Mouse (Mus musculus) neural tube, embryonic 14.5 days (tissue): Measurements from ENCODE around the gene Chd4. TPM values are rescaled to one million over a fixed set of nuclear protein-coding genes. Genes with fewer than 3 reads are reported as not detected.

ENCODE experiments used
- ATAC-seq: fragments of 200-750 bp; cut with Nextera tagmentation; 2 replicates; pipeline ENCODE4 v1.8.0; 2017; ENCODE audit warnings: low read depth, mild to moderate bottlenecking, moderate TSS enrichment, moderate library complexity
- H3K27ac ChIP-seq: fragments of 300-500 bp; sonication (generic); 2 replicates; pipeline ENCODE4 v1.5.1; 2014; ENCODE audit warnings: low read depth, mild to moderate bottlenecking, control low read depth, low read length, moderate library complexity, mixed read lengths
- H3K27me3 ChIP-seq: fragments of 300-500 bp; sonication (generic); 2 replicates; pipeline ENCODE4 v1.6.1; 2014; ENCODE audit warnings: low read length; ENCODE audit not compliant: control insufficient read depth, insufficient read depth
- H3K36me3 ChIP-seq: fragments of 300-500 bp; sonication (generic); 2 replicates; pipeline ENCODE4 v1.6.1; 2014; ENCODE audit warnings: low read length, mixed read lengths; ENCODE audit not compliant: control insufficient read depth, insufficient read depth
- H3K4me1 ChIP-seq: fragments of 300-500 bp; sonication (generic); 2 replicates; pipeline ENCODE4 v1.6.1; 2014; ENCODE audit warnings: low read length; ENCODE audit not compliant: control insufficient read depth, insufficient read depth
- H3K4me2 ChIP-seq: fragments of 300-500 bp; sonication (generic); 2 replicates; pipeline ENCODE4 v1.6.1; 2014; ENCODE audit warnings: mild to moderate bottlenecking, low read depth, low read length, control low read depth
- H3K4me3 ChIP-seq: fragments of 300-500 bp; sonication (generic); 2 replicates; pipeline ENCODE4 v1.5.1; 2014; ENCODE audit warnings: low read depth, low read length, control low read depth, mixed read lengths
- H3K9ac ChIP-seq: fragments of 300-500 bp; sonication (generic); replicated peaks from 2 replicates; pipeline ENCODE4 v1.6.1; 2014; ENCODE audit warnings: low read depth, mild to moderate bottlenecking, control low read depth, low read length, mixed read lengths
- H3K9me3 ChIP-seq: fragments of 300-500 bp; sonication (generic); 2 replicates; pipeline ENCODE4 v1.6.1; 2016; ENCODE audit warnings: low read length; ENCODE audit not compliant: control insufficient read depth
- WGBS: fragments of 180-500 bp; shearing (Covaris S2); extraction: QIAGEN DNeasy Blood & Tissue Kit; methylation state at CpG from one replicate; pipeline ENCODE4 v1.1.7; 2014; 5-methylcytosine and 5-hydroxymethylcytosine counted together
- polyA plus RNA-seq: library from polyadenylated mRNA; unstranded; fragments of >200 nt; fragmentation: Nextera tagmentation; extraction: Ambion mirVana; gene quantifications from 2 replicates; pipeline ENCODE4 v1.2.1, GENCODE M21; 2014

The Chd4 gene
- polyA plus RNA-seq, 1 experiment from 2014 or later = 72.1 TPM

- peaks cover 27% of the 10 kb centered on the region for H3K4me1 ChIP-seq
- H3K36me3 ChIP-seq = peaks cover 16% of the 10 kb centered on the region
- no peak overlapping the region for H3K4me3 ChIP-seq
- no peak overlapping the region for H3K27ac ChIP-seq
- no peak overlapping the region for H3K4me2 ChIP-seq
- H3K9ac ChIP-seq = no peak overlapping the region
- ATAC-seq = no peak
- H3K27me3 ChIP-seq = no peaks in the 10 kb centered on the region
- 71% methylated on average over 7 of the region's 7 CpGs for WGBS
- H3K9me3 ChIP-seq = no peaks in the 10 kb centered on the region
These were observed 53.8 kb downstream of the Chd4 start for GRCm38 (mm10) chr6:125149569-125149950.

DNA sequence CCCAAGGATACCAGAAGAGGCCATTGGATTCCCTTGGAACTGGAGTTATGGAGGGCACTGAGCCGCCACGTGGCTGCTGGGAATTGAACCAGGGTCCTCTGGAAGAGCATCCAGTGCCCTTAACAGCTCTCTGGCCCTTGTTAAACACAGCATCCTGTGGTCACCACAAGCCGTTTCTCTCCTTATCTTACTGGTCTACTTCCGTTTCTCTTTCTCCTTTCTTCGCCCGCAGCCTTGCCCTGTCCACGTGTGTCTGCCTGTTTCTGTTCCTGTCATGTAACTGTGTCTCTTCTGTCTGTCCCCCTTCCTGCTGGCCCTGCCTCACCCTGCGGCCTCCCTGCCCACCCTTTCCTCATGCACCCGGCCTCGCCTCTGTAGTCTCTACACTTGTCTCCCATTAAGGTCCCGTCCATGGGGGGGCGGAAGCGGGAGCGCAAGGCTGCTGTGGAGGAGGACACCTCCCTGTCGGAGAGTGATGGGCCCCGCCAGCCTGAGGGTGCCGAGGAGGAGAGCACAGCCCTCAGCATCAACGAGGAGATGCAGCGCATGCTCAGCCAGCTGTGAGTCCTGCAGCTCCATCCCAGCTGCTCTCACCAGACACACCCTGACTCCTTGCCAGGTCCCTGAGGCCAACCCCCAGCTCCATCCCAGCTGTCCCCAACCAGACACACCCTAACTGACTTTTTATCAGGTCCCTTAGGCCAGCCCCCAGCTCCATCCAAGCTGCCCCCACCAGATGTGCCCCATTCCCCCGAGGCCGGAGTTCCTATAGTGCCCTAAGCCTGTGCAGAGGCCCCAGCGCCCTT lies 56.6 kb downstream of the Chd4 start:
- Histone ChIP-seq H3K27me3 (no peaks in the 10 kb centered on the region), H3K4me2 (no peak overlapping the region), H3K9me3 (no peaks in the 10 kb centered on the region), H3K27ac (no peak overlapping the region), H3K36me3 (peaks cover 24% of the 10 kb centered on the region), H3K4me3 (no peak overlapping the region), H3K9ac (no peak overlapping the region), H3K4me1 (peaks cover 12% of the 10 kb centered on the region)
- WGBS = 78% methylated on average over 22 of the region's 22 CpGs
- ATAC-seq = no peak

GRCm38 (mm10) chr6:125153018-125153389 lies 57.2 kb downstream of the Chd4 start:
- WGBS = 87% methylated on average over 5 of the region's 5 CpGs
- H3K27ac ChIP-seq = no peak overlapping the region
- no peak for ATAC-seq
- no peak overlapping the region for H3K9ac ChIP-seq
- no peak overlapping the region for H3K4me2 ChIP-seq
- no peak overlapping the region for H3K4me3 ChIP-seq
- H3K9me3 ChIP-seq = no peaks in the 10 kb centered on the region
- H3K27me3 ChIP-seq = no peaks in the 10 kb centered on the region
- H3K4me1 ChIP-seq = peaks cover 9% of the 10 kb centered on the region
- peaks cover 24% of the 10 kb centered on the region for H3K36me3 ChIP-seq

- H3K4me1 ChIP-seq = 0 out of 2 replicates have a peak, but pooled peaks cover 5% of the 10 kb centered on the region
- ATAC-seq = no peak
- H3K27me3 ChIP-seq = no peaks in the 10 kb centered on the region
- H3K9ac ChIP-seq = no peak overlapping the region
- peaks cover 26% of the 10 kb centered on the region for H3K36me3 ChIP-seq
- H3K4me2 ChIP-seq = no peak overlapping the region
- no peak overlapping the region for H3K27ac ChIP-seq
- WGBS = 96% methylated on average over 4 of the region's 4 CpGs
- no peak overlapping the region for H3K4me3 ChIP-seq
- no peaks in the 10 kb centered on the region for H3K9me3 ChIP-seq
These were observed 57.9 kb downstream of the Chd4 start for GRCm38 (mm10) chr6:125153682-125154081.

DNA sequence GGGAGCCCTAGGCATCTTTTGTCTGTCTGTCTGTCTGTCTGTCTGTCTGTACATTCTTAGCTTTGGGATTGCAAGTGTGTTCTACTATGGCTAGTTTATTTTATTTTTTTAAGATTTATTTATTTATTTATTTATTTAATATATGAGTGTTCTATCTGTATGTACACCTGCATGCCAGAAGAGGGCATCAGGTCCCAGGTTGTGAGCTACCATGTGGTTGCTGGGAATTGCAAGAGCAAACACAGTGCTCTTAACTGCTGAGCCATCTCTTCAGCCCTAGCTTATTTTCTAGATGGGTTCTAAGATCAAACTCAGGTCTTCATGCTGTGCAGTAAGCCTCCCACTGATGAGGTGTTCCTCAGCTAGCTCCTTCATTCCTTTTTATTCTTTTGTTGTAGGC lies 58.8 kb downstream of the Chd4 start:
- no peak overlapping the region for H3K4me2 ChIP-seq
- H3K9ac ChIP-seq = no peak overlapping the region
- ATAC-seq = no peak
- no peak overlapping the region for H3K27ac ChIP-seq
- no peak overlapping the region for H3K4me3 ChIP-seq
- H3K4me1 ChIP-seq = no peaks in the 10 kb centered on the region
- peaks cover 34% of the 10 kb centered on the region for H3K36me3 ChIP-seq
- no peaks in the 10 kb centered on the region for H3K9me3 ChIP-seq
- no peaks in the 10 kb centered on the region for H3K27me3 ChIP-seq

- Histone ChIP-seq H3K4me2 (no peak overlapping the region), H3K4me1 (no peaks in the 10 kb centered on the region), H3K9ac (no peak overlapping the region), H3K9me3 (no peaks in the 10 kb centered on the region), H3K27me3 (no peaks in the 10 kb centered on the region), H3K27ac (no peak overlapping the region), H3K4me3 (no peak overlapping the region), H3K36me3 (peaks cover 40% of the 10 kb centered on the region)
- no peak for ATAC-seq
- WGBS = 89% methylated on average over 8 of the region's 8 CpGs
These were observed 59.5 kb downstream of the Chd4 start for GRCm38 (mm10) chr6:125155262-125155661.

DNA sequence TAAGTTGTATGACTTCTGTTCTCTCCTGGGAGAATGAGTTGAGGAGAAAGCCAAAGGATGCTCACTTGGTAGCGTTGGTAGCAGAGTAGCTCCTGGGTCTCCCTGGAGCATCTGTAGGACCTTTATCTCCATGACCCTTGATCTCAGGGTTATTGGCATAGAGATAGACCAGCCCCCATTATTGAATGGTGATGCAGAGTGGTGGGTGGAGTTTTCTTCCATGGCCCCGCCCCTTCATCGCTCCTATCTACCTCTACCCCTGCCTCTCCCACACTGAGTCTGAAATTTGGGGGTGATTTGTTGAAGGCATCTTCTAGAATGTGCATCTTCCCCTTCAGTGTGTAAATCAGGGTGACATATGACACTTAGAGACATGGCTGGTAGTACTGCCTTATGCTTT lies 60.7 kb downstream of the Chd4 start:
- H3K36me3 ChIP-seq = peaks cover 46% of the 10 kb centered on the region
- H3K27ac ChIP-seq = no peak overlapping the region
- no peak overlapping the region for H3K4me2 ChIP-seq
- 91% methylated on average over 3 of the region's 3 CpGs for WGBS
- no peak overlapping the region for H3K4me3 ChIP-seq
- no peaks in the 10 kb centered on the region for H3K9me3 ChIP-seq
- no peak overlapping the region for H3K9ac ChIP-seq
- no peak for ATAC-seq
- H3K27me3 ChIP-seq = no peaks in the 10 kb centered on the region
- H3K4me1 ChIP-seq = 0 out of 2 replicates have a peak, but pooled peaks cover 3% of the 10 kb centered on the region

GRCm38 (mm10) chr6:125156903-125157614 lies 61.3 kb downstream of the Chd4 start:
- no peak for ATAC-seq
- WGBS = 17% methylated on average over 7 of the region's 7 CpGs

GRCm38 (mm10) chr6:125158944-125159492 lies 63.2 kb downstream of the Chd4 start:
- WGBS = 90% methylated on average over 15 of the region's 15 CpGs
- Histone ChIP-seq H3K27me3 (no peaks in the 10 kb centered on the region), H3K4me3 (no peak overlapping the region), H3K9me3 (no peaks in the 10 kb centered on the region), H3K9ac (no peak overlapping the region), H3K4me2 (no peak overlapping the region), H3K36me3 (peaks cover 36% of the 10 kb centered on the region), H3K4me1 (peaks cover 12% of the 10 kb centered on the region), H3K27ac (no peak overlapping the region)
- no peak for ATAC-seq

More at GRCm38 (mm10) chr6:125156903-125157614, 61.3 kb downstream of the Chd4 start:
- Histone ChIP-seq H3K4me3 (no peak overlapping the region), H3K4me2 (no peak overlapping the region), H3K9me3 (no peaks in the 10 kb centered on the region), H3K4me1 (0 out of 2 replicates have a peak, but pooled peaks cover 4% of the 10 kb centered on the region), H3K27me3 (no peaks in the 10 kb centered on the region), H3K9ac (no peak overlapping the region), H3K36me3 (peaks cover 48% of the 10 kb centered on the region), H3K27ac (peak overlapping the region; percentile 0; the same call in 1 of the 2 replicates)
